Mouse (Mus musculus) 3134 (cell line): ENCODE results near the gene Galnt2.

Experiments
- DNase-seq: peaks from one replicate; pipeline ENCODE4 v3.0.0-alpha.2; 2011; ENCODE audit warnings: low spot score; ENCODE audit not compliant: insufficient read length; ENCODE audit errors: extremely low read depth

The Galnt2 gene

GRCm38 (mm10) chr8:124289481-124290050 is 58.4 kb downstream of the Galnt2 start:
- DNase-seq = no peak

GRCm38 (mm10) chr8:124290911-124291691 is 59.9 kb downstream of the Galnt2 start:
- peak; percentile 83 for DNase-seq

DNA sequence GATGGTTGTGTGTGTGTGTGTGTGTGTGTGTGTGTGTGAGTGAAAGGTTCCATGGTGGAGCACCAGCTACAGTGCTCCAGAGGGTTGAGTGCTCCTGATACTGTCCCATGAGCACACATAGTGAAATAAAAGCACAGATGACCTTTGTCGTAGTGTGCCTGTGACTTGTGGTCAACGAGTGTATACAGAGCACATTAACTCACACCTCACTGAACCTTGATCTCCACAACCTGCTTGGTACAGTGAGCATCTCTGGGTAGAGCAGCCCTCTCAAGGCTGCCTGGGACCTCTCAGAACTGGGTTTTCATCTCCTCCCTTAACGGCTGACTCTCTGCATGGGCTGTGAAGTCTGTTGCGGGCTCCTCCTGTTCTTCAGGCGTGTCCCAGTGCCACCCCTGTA is 60.5 kb downstream of the Galnt2 start:
- DNase-seq = no peak

GRCm38 (mm10) chr8:124292965-124293364 is 61.8 kb downstream of the Galnt2 start:
- DNase-seq = no peak

GRCm38 (mm10) chr8:124294425-124294824 is 63.2 kb downstream of the Galnt2 start:
- no peak for DNase-seq

DNA sequence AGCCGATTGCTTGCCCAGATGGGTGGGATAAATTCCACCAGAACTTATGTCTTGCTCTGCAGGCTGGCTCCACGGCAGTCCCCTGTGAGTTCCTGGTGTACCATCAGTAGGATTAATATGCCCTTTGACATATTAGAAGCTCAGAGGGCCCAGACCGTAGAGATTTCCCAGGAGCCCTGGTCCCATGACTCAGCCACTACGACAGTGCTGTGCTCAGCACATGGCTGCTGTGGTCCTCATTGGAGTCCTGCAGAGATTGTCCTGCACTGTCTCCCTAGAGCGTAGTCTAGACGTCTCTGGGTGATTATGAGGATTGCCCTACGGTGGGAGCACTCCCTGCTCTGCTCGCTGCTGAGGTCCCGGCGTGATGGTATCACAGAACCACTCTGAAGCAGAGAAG is 63.7 kb downstream of the Galnt2 start:
- DNase-seq = no peak

DNA sequence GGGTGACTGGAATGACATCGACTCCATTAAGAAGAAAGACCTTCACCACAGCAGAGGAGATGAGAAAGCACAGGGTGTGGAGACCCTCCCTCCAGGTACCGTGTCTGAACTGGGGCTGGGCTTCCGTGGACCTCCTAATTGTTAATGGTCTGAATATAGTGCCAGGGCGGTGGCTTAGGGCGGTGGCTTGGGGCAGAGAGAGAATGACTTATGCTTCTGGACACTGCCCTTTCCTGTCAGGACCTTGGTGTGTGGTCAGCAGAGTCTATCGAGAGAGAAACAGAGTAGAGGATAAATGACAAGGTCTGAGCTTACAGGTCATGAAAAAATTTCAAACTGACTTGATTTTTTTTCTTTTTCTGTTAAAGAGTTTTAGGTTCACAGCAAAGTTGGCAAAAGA is 64.2 kb downstream of the Galnt2 start:
- no peak for DNase-seq

DNA sequence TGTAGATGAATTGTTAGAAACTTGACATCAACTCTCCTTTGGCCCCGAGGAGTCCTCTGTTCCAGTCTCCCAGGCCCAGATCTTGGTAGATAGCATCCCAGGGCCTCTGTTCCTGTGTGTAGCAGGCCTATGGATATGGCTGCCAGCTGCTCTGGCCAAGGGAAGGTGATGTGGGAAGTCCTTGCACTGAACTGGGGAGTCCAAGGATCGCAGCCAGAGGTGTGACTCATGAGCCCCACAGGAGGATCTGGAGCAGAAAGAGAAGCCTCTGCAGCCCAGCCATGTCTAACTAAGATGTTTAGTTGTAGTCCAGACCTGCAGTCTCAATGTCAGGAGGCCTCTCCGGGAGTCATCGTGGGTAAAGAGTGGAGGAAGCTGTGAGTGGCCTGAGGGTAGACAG is 70.3 kb downstream of the Galnt2 start:
- no peak for DNase-seq

DNA sequence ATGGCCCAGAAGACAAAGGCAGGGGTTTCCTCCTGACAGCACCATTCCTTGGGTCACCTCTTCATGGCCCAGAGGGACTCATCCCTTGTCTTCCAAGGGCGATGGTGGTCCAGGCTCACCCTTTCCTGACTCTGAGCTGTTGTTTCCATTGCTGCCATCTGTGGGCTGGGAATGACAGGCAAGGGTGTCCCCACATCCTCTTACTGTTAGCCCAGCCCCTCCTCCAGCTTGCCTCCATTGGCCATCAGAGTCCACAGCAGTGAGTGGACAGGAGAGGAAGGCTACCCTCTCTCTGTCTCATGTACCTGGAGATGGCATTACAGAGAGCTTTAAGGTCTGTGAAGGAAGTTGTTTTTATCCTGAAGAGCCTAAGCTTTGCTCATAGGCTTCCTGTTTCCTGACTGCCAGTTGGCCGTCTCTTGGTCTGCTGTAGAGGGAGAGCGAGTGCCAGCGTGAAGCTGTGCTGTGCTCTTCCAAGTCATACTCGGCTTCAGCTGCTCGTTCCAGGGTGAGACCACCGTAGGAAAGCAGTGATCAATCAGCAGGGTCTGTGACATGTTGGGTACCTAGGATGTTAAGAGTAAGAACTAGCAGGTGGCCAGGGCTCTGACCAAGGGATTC is 70.9 kb downstream of the Galnt2 start:
- DNase-seq = no peak

- no peak for DNase-seq
These were observed 72.2 kb downstream of the Galnt2 start for GRCm38 (mm10) chr8:124303211-124303902.

GRCm38 (mm10) chr8:124304141-124304540 is 73.0 kb downstream of the Galnt2 start:
- DNase-seq = no peak

DNA sequence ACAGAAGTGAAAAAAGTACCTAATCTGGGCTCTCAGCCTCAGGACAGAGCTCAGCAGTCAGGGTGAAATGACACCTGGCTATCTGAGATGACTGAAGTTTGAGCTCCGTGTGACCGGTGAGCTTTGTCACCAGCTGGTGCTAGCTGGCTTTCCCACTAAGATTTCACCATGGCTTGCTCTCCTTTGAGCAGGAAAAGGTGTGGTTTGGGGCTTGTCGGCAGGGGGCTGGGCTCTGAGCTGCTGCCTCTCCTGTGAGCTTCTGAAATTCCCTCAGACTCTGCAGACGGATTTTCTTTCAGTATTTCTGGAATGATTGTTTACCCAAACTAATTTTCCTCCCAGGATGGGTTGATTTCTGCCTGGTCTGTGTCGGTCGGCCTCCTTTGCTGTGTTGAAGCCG is 75.4 kb downstream of the Galnt2 start:
- no peak for DNase-seq

DNA sequence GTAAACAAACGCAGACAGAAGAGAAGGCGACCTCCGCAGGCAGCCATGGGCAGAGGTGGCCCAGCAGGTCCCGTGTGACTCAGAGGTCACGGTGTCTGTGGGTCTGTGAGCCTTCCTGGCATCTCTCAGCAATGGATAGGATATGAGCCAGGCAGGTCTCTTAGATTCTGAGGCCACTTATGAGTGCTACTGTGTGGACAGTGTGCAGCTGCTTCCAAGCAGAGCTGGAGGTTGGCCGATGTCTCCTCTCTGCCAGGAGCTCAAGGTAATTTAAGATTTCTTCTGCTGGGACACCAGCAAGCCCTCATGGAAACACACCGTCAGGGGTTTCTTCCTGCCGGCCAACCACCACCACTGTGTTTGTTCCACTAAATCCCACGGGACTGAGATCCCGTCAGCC is 76.5 kb downstream of the Galnt2 start:
- DNase-seq = no peak

GRCm38 (mm10) chr8:124310509-124310908 is 79.3 kb downstream of the Galnt2 start:
- no peak for DNase-seq

DNA sequence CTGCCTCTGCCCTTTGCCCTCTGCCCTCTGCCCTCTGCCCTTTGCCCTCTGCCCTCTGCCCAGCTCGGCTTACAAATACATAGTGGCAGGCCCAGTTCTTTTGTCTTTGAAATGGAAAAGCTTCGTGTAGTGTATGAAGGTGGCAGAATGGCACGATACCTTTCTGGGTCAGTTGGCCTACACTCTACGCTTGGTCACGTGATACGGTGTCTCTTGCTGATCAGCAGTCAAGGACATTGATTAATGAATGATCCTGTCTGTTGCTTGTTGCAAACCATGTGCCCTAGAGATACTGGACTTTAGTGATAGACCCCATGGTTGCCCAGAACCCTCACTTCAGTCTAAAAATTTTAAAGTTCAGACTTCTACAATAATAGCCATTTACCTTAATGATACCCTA is 79.9 kb downstream of the Galnt2 start:
- DNase-seq = no peak

DNA sequence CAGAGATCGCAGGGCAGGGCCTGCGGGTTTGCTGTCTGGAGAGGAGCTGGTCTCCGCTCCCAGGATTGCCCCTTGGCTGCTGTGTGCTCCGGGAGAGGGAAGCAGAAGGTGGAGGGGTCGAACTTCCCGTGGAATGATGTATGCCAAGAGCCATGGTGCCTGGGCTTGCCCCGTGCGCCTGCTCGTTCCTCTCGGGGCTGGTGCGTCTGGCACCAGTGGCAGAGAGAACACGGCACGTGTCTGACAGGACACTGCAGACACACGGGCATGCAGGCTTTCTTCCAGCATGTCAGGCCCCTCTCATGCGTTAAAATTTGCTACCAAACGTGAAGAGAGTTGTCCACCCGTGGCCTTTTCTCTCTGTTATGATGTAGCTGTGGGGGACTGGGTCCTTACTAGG is 80.5 kb downstream of the Galnt2 start:
- no peak for DNase-seq

- no peak for DNase-seq
These were observed 81.0 kb downstream of the Galnt2 start for GRCm38 (mm10) chr8:124312228-124312627.

DNA sequence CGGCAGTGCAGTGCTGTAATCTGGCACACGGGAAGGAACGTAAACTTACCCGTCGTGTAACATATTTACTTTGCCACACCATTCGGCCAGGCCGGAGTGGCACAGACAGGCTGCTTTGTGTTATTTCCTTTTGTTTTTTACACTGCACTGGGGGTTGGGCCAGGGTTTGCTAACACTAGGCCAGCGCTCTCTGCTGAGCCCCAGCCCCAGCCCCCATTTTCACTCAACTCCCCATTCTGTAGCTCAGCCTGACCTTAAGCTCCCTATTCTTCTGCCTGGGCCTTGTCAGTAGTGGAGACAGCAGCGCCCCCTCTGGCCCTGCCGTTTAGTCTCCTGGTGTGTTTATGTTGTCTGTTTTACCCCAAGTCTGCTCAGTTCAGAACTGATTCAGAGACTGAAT is 83.6 kb downstream of the Galnt2 start:
- no peak for DNase-seq

DNA sequence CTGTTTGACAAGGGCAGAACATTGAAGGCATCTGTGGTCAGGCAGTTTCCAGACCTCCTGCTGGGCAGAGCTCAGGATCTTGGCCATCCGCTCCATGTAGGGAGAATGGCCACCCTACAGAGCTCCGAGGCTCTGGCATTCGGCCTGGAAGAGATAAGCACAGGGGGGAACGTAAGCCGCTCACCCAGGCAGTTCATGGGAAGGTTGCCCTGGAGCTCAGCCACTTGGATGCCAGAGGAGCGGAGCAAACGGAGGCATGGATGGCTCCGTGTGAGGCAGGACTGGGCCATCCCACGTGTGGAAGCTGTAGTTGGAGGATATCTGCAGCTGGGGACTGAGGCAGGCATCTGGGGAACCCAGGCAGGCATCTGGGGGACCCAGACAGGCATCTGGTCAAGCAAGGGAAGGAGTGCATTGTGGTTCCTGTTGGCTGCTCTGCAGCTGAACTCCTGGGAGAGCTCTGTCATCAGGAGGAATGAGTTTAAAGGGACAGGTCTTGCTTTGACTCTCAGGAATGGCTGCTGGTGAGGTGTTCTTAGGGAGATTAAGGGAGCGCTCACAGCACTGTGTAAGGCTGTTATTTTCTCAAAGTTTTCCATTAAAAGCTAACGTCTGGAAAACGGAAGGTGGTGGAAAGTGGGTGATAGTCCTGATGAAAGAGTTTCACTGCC is 85.4 kb downstream of the Galnt2 start:
- DNase-seq = peak; percentile 31

DNA sequence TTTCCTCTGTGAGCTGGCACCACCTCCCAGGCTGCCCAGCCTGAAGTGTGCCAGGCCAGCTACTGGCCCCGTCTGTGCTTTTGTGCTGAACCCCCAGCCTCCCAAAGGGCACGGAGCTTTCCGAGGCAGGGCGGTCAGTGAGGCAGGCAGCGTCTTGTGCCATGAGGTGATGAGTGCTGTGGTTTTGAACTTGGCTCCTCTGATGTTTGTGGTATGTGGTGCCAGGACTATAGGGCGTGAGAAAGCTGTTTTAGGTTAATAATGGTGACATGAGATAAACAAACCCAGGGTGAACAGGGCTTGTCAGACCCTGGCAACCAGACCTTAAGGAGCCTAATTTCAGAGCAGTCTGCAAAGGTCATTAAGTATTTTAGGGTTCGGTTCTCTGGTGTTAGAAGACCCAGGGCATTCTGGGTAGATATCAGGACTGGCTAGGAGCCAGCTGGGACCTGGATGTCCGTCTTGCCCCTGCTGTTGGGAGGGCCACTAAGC is 86.0 kb downstream of the Galnt2 start:
- DNase-seq = peak; percentile 62

DNA sequence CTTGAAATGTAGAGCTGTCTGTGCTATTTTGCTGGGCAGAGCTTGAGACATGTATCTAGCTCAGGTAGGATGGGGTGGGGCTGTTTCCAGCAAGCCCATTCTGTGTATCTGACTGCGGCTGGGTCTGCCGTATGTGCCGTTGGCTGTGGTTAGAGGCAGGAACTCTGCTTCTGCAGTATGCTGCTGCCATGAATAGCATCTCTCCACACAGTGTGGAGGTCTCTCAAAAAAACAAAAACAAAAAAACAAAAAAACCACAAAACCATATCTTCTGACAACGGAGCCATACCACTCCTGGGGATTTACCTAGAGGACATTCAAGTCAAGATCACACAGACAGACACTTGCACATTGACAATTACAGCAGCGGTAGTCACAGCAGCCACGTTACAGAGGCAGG is 86.6 kb downstream of the Galnt2 start:
- no peak for DNase-seq
